Mouse (Mus musculus): Measurements from ENCODE around the gene Tmem170b.

GRCm38 (mm10) chr13:41569776-41570175 lies 35.9 kb upstream of the Tmem170b start:
- TF ChIP-seq EP300 (IDR thresholded peaks at IDR 0.05) (no peak), CTCF (IDR thresholded peaks at IDR 0.05) (no peak)
